Mouse (Mus musculus) myocyte (in vitro differentiated cells): ENCODE measurements around the gene Stk24. TPM values are rescaled to one million over a fixed set of nuclear protein-coding genes. Genes with fewer than 3 reads are reported as not detected.

Experiments used
- H3K27me3 ChIP-seq: one replicate; pipeline ENCODE4 v1.6.1; 2011; ENCODE audit not compliant: control insufficient read depth, insufficient read depth, insufficient read length
- H3K36me3 ChIP-seq: one replicate; pipeline ENCODE4 v1.6.1; 2011; ENCODE audit not compliant: control insufficient read depth, insufficient read depth
- H3K4me2 ChIP-seq: one replicate; pipeline ENCODE4 v1.6.1; 2011; ENCODE audit warnings: low read depth, control low read depth
- H3K4me3 ChIP-seq: one replicate; pipeline ENCODE4 v1.5.1; 2011; ENCODE audit warnings: mild to moderate bottlenecking, control low read depth, moderate library complexity
- H3K79me2 ChIP-seq: one replicate; pipeline ENCODE4 v1.6.1; 2011; ENCODE audit not compliant: control insufficient read depth, insufficient read depth
- H3ac ChIP-seq: one replicate; pipeline ENCODE4 v1.6.1; 2011; ENCODE audit not compliant: control insufficient read depth, insufficient read length
- CEBPB ChIP-seq: IDR thresholded peaks from 2 replicates; pipeline ENCODE4 v1.6.1; 2011; ENCODE audit warnings: mild to moderate bottlenecking, moderate library complexity; ENCODE audit not compliant: poor library complexity, insufficient read depth, severe bottlenecking
- E2F4 ChIP-seq: IDR thresholded peaks from one replicate; pipeline ENCODE4 v1.6.1; 2011; ENCODE audit warnings: mild to moderate bottlenecking, control low read depth, moderate library complexity; ENCODE audit not compliant: insufficient read depth
- MAX ChIP-seq: IDR thresholded peaks from one replicate; pipeline ENCODE4 v1.6.1; 2011; ENCODE audit warnings: low read depth, mild to moderate bottlenecking, control low read depth
- MYOD1 ChIP-seq, 3 experiments: IDR thresholded peaks; one replicate each; pipeline ENCODE4 v1.6.1; 2011; ENCODE audit warnings: control low read depth in 2 of 3, low read depth in 2 of 3, mild to moderate bottlenecking in 2 of 3, moderate library complexity in 1 of 3; ENCODE audit not compliant: insufficient read length in 2 of 3, control insufficient read depth in 1 of 3
- MYOG ChIP-seq, 3 experiments: IDR thresholded peaks; one replicate each; pipeline ENCODE4 v1.6.1; 2011; ENCODE audit warnings: control low read depth in 2 of 3, low read depth in 2 of 3, mild to moderate bottlenecking in 2 of 3; ENCODE audit not compliant: insufficient read length in 2 of 3, control insufficient read depth in 1 of 3, insufficient read depth in 1 of 3
- POLR2A ChIP-seq: IDR thresholded peaks from one replicate; pipeline ENCODE4 v1.6.1; 2011; ENCODE audit warnings: low read depth, mild to moderate bottlenecking, control low read depth, moderate library complexity; ENCODE audit not compliant: insufficient read length
- POLR2AphosphoS2 ChIP-seq: IDR thresholded peaks from one replicate; pipeline ENCODE4 v1.6.1; 2011; ENCODE audit warnings: low read depth, control low read depth; ENCODE audit not compliant: insufficient read length
- REST ChIP-seq: IDR thresholded peaks from one replicate; pipeline ENCODE4 v1.6.1; 2011; ENCODE audit warnings: mild to moderate bottlenecking, control low read depth, moderate library complexity; ENCODE audit not compliant: insufficient read depth, insufficient read length
- SRF ChIP-seq: IDR thresholded peaks from one replicate; pipeline ENCODE4 v1.6.1; 2011; ENCODE audit warnings: low read depth; ENCODE audit not compliant: control insufficient read depth, insufficient read length
- TCF12 ChIP-seq: IDR thresholded peaks from one replicate; pipeline ENCODE4 v1.6.1; 2011; ENCODE audit warnings: mild to moderate bottlenecking, control low read depth; ENCODE audit not compliant: poor library complexity, insufficient read depth, severe bottlenecking
- TCF3 ChIP-seq: IDR thresholded peaks from one replicate; pipeline ENCODE4 v1.6.1; 2011; ENCODE audit warnings: low read depth, control low read depth; ENCODE audit not compliant: insufficient read length
- USF1 ChIP-seq: IDR thresholded peaks from one replicate; pipeline ENCODE4 v1.6.1; 2011; ENCODE audit warnings: low read depth, mild to moderate bottlenecking, control low read depth, moderate library complexity
- polyA plus RNA-seq: library from polyadenylated mRNA; unstranded; fragments of >200 nt; fragmentation: generic; extraction: Trizol; gene quantifications from one replicate; pipeline ENCODE4 v1.2.1, GENCODE M21; 2012; ENCODE audit warnings: missing spikeins

Stk24 gene
- polyA plus RNA-seq, 1 experiment = 26.9 TPM

DNA sequence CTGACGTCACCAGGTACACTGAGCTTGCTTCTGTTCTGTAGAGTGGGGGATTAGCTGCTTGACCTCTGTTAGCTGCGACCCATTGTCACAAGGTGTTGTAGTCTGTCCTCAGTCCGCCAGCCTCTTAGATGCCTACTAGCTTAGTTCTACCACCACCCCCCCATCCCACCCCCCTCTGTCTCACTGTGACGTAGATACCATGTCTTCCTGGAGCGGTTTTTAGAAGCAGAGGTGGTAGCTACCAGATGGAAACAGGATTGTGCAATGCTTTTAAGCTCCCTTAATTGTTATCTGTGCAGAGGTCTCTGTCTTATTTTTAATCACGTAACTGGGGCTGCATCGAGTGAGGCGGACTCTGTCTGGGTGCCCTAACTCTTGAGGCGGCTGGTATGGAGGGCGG lies 124.9 kb downstream of the Stk24 start:
- TF ChIP-seq USF1 (no peak), MYOG (IDR thresholded peaks at IDR 0.05; ENCODE audit: control insufficient read depth in 1 of 3, insufficient read depth in 1 of 3, insufficient read length in 2 of 3, low read depth in 2 of 3) (no peak), REST (no peak), MYOD1 (IDR thresholded peaks at IDR 0.05; ENCODE audit: control insufficient read depth in 1 of 3, insufficient read length in 2 of 3, low read depth in 2 of 3) (no peak), MAX (no peak), TCF12 (no peak), SRF (no peak), E2F4 (no peak), TCF3 (no peak), POLR2A (no peak), POLR2AphosphoS2 (no peak), CEBPB (no peak)
- H3K79me2 ChIP-seq = no peaks in the 10 kb centered on the region
- H3K4me3 ChIP-seq = no peak overlapping the region
- no peak overlapping the region for H3K4me2 ChIP-seq
- H3K27me3 ChIP-seq = no peaks in the 10 kb centered on the region
- peaks cover 13% of the 10 kb centered on the region for H3K36me3 ChIP-seq
- H3ac ChIP-seq = no peak overlapping the region

GRCm38 (mm10) chr14:121252542-121252941 lies 127.3 kb downstream of the Stk24 start:
- H3K36me3 ChIP-seq = peaks cover 8% of the 10 kb centered on the region

DNA sequence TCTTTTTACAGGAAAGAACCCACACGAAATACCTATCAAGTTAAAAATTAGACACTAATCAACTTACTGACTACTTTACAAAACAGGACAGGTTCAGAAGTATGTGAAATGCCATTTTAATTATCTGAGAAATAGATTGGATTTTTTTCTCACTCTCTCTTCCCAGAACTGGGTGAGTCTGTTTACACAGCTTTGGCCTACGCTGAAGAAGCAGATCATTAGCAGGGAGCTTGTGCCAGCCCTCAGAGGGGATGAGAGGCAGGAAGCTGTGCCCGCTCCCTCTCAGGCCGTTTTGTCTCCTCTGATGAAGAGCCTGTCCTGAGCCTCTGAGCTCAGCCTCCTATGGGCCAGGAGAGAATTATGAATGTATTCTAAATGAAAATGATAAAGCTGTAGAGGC lies 128.1 kb downstream of the Stk24 start:
- no peak overlapping the region for H3K4me3 ChIP-seq
- peaks cover 8% of the 10 kb centered on the region for H3K36me3 ChIP-seq
- H3K4me2 ChIP-seq = no peak overlapping the region
- H3ac ChIP-seq = no peak overlapping the region
- no peaks in the 10 kb centered on the region for H3K27me3 ChIP-seq
- H3K79me2 ChIP-seq = no peaks in the 10 kb centered on the region
- TF ChIP-seq TCF12 = no peak
- no peak for TF ChIP-seq CEBPB
- TF ChIP-seq MAX = no peak
- TF ChIP-seq TCF3 = no peak
- TF ChIP-seq SRF = no peak
- TF ChIP-seq REST = no peak
- no peak for TF ChIP-seq USF1
- no peak for TF ChIP-seq MYOG (IDR thresholded peaks at IDR 0.05; ENCODE audit: control insufficient read depth in 1 of 3, insufficient read depth in 1 of 3, insufficient read length in 2 of 3, low read depth in 2 of 3)
- TF ChIP-seq E2F4 = no peak
- no peak for TF ChIP-seq POLR2AphosphoS2
- no peak for TF ChIP-seq POLR2A
- no peak for TF ChIP-seq MYOD1 (IDR thresholded peaks at IDR 0.05; ENCODE audit: control insufficient read depth in 1 of 3, insufficient read length in 2 of 3, low read depth in 2 of 3)

More at GRCm38 (mm10) chr14:121252542-121252941, 127.3 kb downstream of the Stk24 start:
- Histone ChIP-seq H3K4me3 (no peak overlapping the region), H3K79me2 (no peaks in the 10 kb centered on the region), H3K27me3 (no peaks in the 10 kb centered on the region), H3K4me2 (no peak overlapping the region), H3ac (no peak overlapping the region)
- no peak for TF ChIP-seq CEBPB
- no peak for TF ChIP-seq E2F4
- no peak for TF ChIP-seq MAX
- TF ChIP-seq TCF12 = no peak
- no peak for TF ChIP-seq POLR2AphosphoS2
- no peak for TF ChIP-seq MYOD1 (IDR thresholded peaks at IDR 0.05; ENCODE audit: control insufficient read depth in 1 of 3, insufficient read length in 2 of 3, low read depth in 2 of 3)
- no peak for TF ChIP-seq TCF3
- no peak for TF ChIP-seq USF1
- TF ChIP-seq SRF = no peak
- no peak for TF ChIP-seq MYOG (IDR thresholded peaks at IDR 0.05; ENCODE audit: control insufficient read depth in 1 of 3, insufficient read depth in 1 of 3, insufficient read length in 2 of 3, low read depth in 2 of 3)
- TF ChIP-seq REST = no peak
- TF ChIP-seq POLR2A = no peak

- Histone ChIP-seq H3ac (no peak overlapping the region), H3K79me2 (no peaks in the 10 kb centered on the region)
Measured at GRCm38 (mm10) chr14:121251099-121251498, 128.7 kb downstream of the Stk24 start.

DNA sequence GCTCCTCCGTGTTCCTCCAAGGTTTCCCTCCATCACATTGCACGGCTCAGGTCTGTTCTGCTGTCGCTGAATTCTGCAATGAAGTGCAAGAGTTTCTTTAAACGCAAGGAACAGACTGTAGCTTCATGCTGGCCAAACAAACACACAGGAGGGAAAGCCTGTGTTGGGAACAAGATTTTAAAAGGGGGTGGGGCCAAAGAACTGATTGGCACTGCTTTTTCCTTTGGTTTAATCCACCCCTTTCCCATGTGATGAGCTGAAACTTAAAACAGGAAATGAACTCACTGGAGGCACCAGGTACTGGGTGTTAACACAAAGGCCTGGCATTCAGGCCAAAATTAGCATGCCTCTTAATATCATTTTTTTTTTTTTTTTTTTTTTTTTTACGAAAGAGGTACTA lies 131.5 kb downstream of the Stk24 start:
- Histone ChIP-seq H3K36me3 (no peaks in the 10 kb centered on the region), H3K27me3 (no peaks in the 10 kb centered on the region), H3K79me2 (no peaks in the 10 kb centered on the region), H3ac (no peak overlapping the region), H3K4me3 (no peak overlapping the region), H3K4me2 (peak overlapping the region; percentile 30)
- TF ChIP-seq POLR2AphosphoS2 (no peak), POLR2A (no peak), E2F4 (no peak), TCF12 (no peak), CEBPB (no peak), TCF3 (no peak), MYOG (IDR thresholded peaks at IDR 0.05; ENCODE audit: control insufficient read depth in 1 of 3, insufficient read depth in 1 of 3, insufficient read length in 2 of 3, low read depth in 2 of 3) (no peak), USF1 (no peak), REST (no peak), MYOD1 (IDR thresholded peaks at IDR 0.05; ENCODE audit: control insufficient read depth in 1 of 3, insufficient read length in 2 of 3, low read depth in 2 of 3) (no peak), MAX (no peak), SRF (no peak)

More at GRCm38 (mm10) chr14:121251099-121251498, 128.7 kb downstream of the Stk24 start:
- no peak for TF ChIP-seq USF1
- TF ChIP-seq MAX = no peak
- no peak for TF ChIP-seq TCF12
- TF ChIP-seq CEBPB = no peak
- TF ChIP-seq TCF3 = no peak
- Histone ChIP-seq H3K36me3 (peaks cover 4% of the 10 kb centered on the region), H3K4me2 (no peak overlapping the region), H3K4me3 (no peak overlapping the region), H3K27me3 (no peaks in the 10 kb centered on the region)
